Mouse (Mus musculus): Measurements from ENCODE around the gene Drap1. TPM values are rescaled to one million over a fixed set of nuclear protein-coding genes. Genes with fewer than 3 reads are reported as not detected.

The Drap1 gene
- 257 and 260 TPM in 2 replicates for polyA plus RNA-seq (2016; fragmentation: Nextera tagmentation; extraction: Ambion mirVana)

DNA sequence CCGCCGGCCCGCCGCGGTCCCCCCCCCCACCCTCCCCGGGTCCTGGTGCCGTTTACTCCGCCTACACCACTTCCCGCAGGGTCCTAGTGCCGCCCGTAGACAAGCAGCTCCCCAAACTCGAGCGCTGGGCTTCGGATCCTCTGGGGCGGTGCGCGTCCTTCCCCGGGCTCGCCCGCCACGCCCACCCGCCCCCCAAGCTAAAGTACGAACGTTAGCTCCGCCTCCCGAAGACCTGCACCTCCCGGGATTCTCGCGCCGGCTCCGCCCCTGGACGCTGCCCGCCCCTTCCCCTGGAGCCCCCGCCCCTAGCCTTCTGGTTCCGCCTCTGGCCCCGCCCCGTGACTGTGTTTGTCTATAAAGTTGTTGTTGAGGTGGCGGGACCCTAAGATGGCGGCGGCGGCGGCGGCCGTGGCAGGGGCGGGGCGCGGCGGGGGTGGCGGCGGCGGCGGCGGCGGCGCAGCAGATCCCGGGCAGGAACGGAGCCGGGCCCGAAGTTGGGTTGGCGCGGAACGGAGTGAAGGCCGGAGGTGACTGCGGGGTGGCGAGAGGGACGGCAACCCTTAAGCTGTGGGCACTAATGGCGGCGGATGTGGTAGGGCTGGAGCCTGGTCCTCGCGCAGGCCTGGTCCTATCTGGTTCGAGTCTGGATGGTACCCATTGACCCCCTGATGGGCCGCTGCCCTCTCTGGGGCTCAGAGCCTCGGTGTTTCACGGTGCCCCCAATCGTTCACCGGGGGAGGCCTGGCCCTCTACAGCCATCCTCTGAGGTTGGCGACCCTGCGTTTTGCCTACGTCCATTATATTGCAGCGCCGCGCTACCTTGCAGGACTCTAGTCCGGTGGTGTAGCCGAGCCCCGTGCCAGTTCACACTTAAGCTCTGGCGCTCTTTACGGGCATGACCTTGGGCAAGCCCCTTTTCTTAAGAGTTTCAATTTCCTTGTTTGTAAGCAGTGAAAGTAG is at the start of gene Drap1, which contains the start of gene AI837181:
Drap1 (minus strand) TSS at position 198 of the 960 bp plus-strand sequence.
AI837181 (plus strand) TSS at position 363 of the 960 bp plus-strand sequence.
- H3K9me3 ChIP-seq: no peaks in the 10 kb centered on the region
- H3K27ac ChIP-seq: peak within 1 kb of the TSS; percentile 91
- peaks cover 34% of the 10 kb centered on the region for H3K36me3 ChIP-seq (replicated peaks)
- no peaks in the 10 kb centered on the region for H3K27me3 ChIP-seq
- peak; percentile 93 for ATAC-seq (ENCODE audit: low FRiP score)
- peak within 1 kb of the TSS; percentile 69 for H3K4me3 ChIP-seq (replicated peaks)
- peaks cover 36% of the 10 kb centered on the region for H3K4me1 ChIP-seq
- H3K4me2 ChIP-seq: peak within 1 kb of the TSS; percentile 94
- under 1% methylated on average over 69 of the region's 87 CpGs for WGBS
- peak within 1 kb of the TSS; percentile 83 for H3K9ac ChIP-seq

DNA sequence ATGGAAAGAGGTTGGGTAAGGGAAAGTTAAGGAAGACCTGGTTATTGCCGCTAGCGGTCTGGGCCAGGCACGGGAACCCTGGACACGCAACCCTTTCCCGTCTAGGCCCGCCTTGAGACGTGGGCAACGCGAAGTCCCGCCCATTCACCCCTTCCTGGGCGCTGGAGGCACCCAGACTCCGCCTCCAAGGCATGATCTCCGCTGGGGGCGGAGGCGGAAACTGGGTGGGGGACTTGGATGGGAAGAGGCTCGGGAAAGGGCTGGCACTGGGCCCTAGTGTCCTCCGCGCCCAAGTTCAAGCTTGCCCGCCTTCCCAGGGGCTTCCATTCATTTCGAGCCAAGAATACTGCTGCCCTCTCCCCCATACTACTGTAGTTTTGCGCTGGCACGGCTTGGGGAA is 48.9 kb upstream of the Drap1 start, which contains the start of gene Efemp2:
Efemp2 (plus strand) TSS at position 235 of the 400 bp plus-strand sequence.
- peak within 1 kb of the TSS; percentile 97 for H3K4me2 ChIP-seq
- H3K36me3 ChIP-seq (replicated peaks): no peaks in the 10 kb centered on the region
- 2% methylated on average over 22 of the region's 22 CpGs for WGBS
- H3K4me1 ChIP-seq: peaks cover 31% of the 10 kb centered on the region
- no peaks in the 10 kb centered on the region for H3K9me3 ChIP-seq
- ATAC-seq (ENCODE audit: low FRiP score): peak; percentile 64
- H3K9ac ChIP-seq: peak within 1 kb of the TSS; percentile 82
- no peaks in the 10 kb centered on the region for H3K27me3 ChIP-seq
- H3K27ac ChIP-seq: peak within 1 kb of the TSS; percentile 66; the same call in 1 of the 2 replicates
- H3K4me3 ChIP-seq (replicated peaks): peak within 1 kb of the TSS; percentile 65

DNA sequence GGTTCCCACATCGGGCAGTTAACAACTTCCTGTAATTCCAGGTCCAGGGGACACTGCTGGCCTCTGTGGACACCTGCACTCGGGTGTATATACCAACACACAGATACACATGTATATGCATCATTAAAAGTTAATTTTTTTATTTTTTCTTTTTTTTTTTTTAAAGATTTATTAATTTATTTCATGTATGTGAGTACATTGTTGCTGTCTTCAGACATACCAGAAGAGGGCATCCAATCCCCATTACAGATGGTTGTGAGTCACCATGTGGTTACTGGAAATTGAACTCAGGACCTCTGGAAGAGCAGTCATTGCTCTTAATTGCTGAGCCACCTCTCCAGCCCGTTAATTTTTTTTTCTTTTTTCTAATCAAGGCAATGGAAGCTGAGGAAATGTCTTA is 48.1 kb upstream of the Drap1 start:
- no peak for ATAC-seq (ENCODE audit: low FRiP score)
- H3K4me1 ChIP-seq: peaks cover 31% of the 10 kb centered on the region
- 83% methylated on average over 3 of the region's 3 CpGs for WGBS
- no peak overlapping the region for H3K4me2 ChIP-seq
- H3K27me3 ChIP-seq: no peaks in the 10 kb centered on the region
- H3K4me3 ChIP-seq (replicated peaks): no peak overlapping the region
- H3K36me3 ChIP-seq (replicated peaks): peaks cover 3% of the 10 kb centered on the region; the same call in 1 of the 2 replicates
- H3K9ac ChIP-seq: no peak overlapping the region
- no peaks in the 10 kb centered on the region for H3K9me3 ChIP-seq
- H3K27ac ChIP-seq: no peak overlapping the region

GRCm38 (mm10) chr19:5471846-5472245 is 47.1 kb upstream of the Drap1 start:
- H3K4me1 ChIP-seq: peaks cover 31% of the 10 kb centered on the region
- no peak for ATAC-seq (ENCODE audit: low FRiP score)
- H3K4me2 ChIP-seq: no peak overlapping the region
- no peak overlapping the region for H3K27ac ChIP-seq
- peaks cover 13% of the 10 kb centered on the region for H3K36me3 ChIP-seq (replicated peaks)
- H3K9me3 ChIP-seq: no peaks in the 10 kb centered on the region
- H3K4me3 ChIP-seq (replicated peaks): no peak overlapping the region
- H3K9ac ChIP-seq: no peak overlapping the region
- no peaks in the 10 kb centered on the region for H3K27me3 ChIP-seq
- 56% methylated on average over 5 of the region's 5 CpGs for WGBS

DNA sequence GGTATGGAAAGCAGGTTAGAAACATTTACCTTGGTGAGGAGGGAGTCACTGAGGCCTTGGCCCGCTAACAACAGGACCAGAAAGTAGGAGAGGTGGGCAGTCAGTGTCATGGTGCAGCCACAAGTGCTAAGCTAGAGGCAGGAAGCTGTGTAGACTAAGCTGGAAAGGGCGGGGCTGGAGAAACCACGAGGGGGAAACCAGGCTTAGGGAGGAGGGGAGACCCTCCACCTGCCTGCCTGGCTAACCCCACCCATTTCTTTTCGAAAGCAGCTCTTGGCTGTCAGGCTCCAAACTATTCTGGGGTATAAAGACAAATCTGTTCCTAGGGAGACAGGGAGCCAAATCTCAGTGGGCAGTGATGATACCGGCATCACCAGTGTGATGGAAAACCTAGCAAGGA is 43.6 kb upstream of the Drap1 start, which contains the start of gene Ctsw:
Ctsw (minus strand) TSS at position 134 of the 400 bp plus-strand sequence.
- no peaks in the 10 kb centered on the region for H3K27me3 ChIP-seq
- WGBS: 60% methylated on average over 5 of the region's 5 CpGs
- H3K4me1 ChIP-seq: peaks cover 21% of the 10 kb centered on the region
- ATAC-seq (ENCODE audit: low FRiP score): no peak
- no peak within 1 kb of the TSS for H3K4me2 ChIP-seq
- H3K36me3 ChIP-seq (replicated peaks): peaks cover 37% of the 10 kb centered on the region
- no peak within 1 kb of the TSS for H3K27ac ChIP-seq
- H3K9ac ChIP-seq: no peak within 1 kb of the TSS
- no peak within 1 kb of the TSS for H3K4me3 ChIP-seq (replicated peaks)
- H3K9me3 ChIP-seq: no peaks in the 10 kb centered on the region

DNA sequence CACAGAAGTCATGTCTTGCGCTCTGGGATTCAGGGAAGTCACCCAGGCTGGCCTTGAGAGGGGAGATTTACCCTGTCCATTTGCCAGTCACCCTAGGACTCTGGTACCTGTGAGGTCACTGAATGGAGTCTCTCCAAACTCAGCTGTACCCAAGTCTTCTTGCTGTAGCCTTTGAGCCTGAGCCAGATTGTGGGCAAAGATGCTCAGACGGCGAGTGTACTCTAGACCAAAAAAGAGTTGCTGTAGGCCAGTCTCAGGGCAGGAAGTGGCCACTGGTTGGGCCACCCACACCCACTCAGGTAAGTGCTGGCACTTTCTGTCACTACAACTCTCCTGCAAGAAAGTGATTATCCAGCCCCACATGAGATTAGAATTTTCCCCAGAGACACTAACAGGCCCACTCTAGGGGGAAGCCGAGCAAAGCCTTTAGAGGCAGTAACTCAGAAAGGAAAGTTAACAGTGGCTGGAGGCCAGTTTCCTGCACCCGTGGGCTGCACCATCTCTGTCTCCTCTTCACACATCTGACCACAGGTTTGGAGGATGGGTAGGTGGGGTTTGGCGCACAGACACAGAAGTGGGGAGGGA is 42.2 kb upstream of the Drap1 start:
- H3K9me3 ChIP-seq: no peaks in the 10 kb centered on the region
- ATAC-seq (ENCODE audit: low FRiP score): no peak
- peaks cover 49% of the 10 kb centered on the region for H3K36me3 ChIP-seq (replicated peaks)
- whole genome bisulfite sequencing: 91% methylated on average over 6 of the region's 6 CpGs
- no peak overlapping the region for H3K4me2 ChIP-seq
- H3K4me3 ChIP-seq (replicated peaks): no peak overlapping the region
- no peak overlapping the region for H3K27ac ChIP-seq
- no peaks in the 10 kb centered on the region for H3K27me3 ChIP-seq
- H3K9ac ChIP-seq: no peak overlapping the region
- peaks cover 21% of the 10 kb centered on the region for H3K4me1 ChIP-seq

GRCm38 (mm10) chr19:5465037-5465436 is 40.3 kb upstream of the Drap1 start:
- no peak overlapping the region for H3K27ac ChIP-seq
- no peaks in the 10 kb centered on the region for H3K9me3 ChIP-seq
- H3K36me3 ChIP-seq (replicated peaks): peaks cover 52% of the 10 kb centered on the region
- no peak overlapping the region for H3K4me3 ChIP-seq (replicated peaks)
- no peak for ATAC-seq (ENCODE audit: low FRiP score)
- no peaks in the 10 kb centered on the region for H3K27me3 ChIP-seq
- H3K4me2 ChIP-seq: 0 out of 2 replicates have a peak overlapping the region, but pooled peaks have one; percentile 40
- H3K9ac ChIP-seq: no peak overlapping the region
- H3K4me1 ChIP-seq: peaks cover 30% of the 10 kb centered on the region
- 94% methylated on average over 8 of the region's 8 CpGs for WGBS

- peaks cover 52% of the 10 kb centered on the region for H3K36me3 ChIP-seq (replicated peaks)
- WGBS: 44% methylated on average over 15 of the region's 15 CpGs
Measured at GRCm38 (mm10) chr19:5463791-5464562, 39.2 kb upstream of the Drap1 start.

GRCm38 (mm10) chr19:5463212-5463611 is 38.4 kb upstream of the Drap1 start:
- 91% methylated on average over 9 of the region's 9 CpGs for WGBS
- Histone ChIP-seq H3K4me3 (replicated peaks) (no peak overlapping the region), H3K27ac (no peak overlapping the region), H3K36me3 (replicated peaks) (peaks cover 52% of the 10 kb centered on the region), H3K9ac (no peak overlapping the region), H3K4me2 (no peak overlapping the region), H3K27me3 (peaks cover 12% of the 10 kb centered on the region), H3K4me1 (peaks cover 33% of the 10 kb centered on the region), H3K9me3 (no peaks in the 10 kb centered on the region)
- ATAC-seq (ENCODE audit: low FRiP score): no peak

More at GRCm38 (mm10) chr19:5463791-5464562, 39.2 kb upstream of the Drap1 start:
- peak overlapping the region; percentile 36 for H3K9ac ChIP-seq
- H3K4me2 ChIP-seq: peak overlapping the region; percentile 40
- H3K4me1 ChIP-seq: peaks cover 33% of the 10 kb centered on the region
- H3K27ac ChIP-seq: peak overlapping the region; percentile 5
- peaks cover 5% of the 10 kb centered on the region for H3K27me3 ChIP-seq
- peak; percentile 59 for ATAC-seq (ENCODE audit: low FRiP score)
- no peaks in the 10 kb centered on the region for H3K9me3 ChIP-seq
- peak overlapping the region; percentile 28 for H3K4me3 ChIP-seq (replicated peaks)

DNA sequence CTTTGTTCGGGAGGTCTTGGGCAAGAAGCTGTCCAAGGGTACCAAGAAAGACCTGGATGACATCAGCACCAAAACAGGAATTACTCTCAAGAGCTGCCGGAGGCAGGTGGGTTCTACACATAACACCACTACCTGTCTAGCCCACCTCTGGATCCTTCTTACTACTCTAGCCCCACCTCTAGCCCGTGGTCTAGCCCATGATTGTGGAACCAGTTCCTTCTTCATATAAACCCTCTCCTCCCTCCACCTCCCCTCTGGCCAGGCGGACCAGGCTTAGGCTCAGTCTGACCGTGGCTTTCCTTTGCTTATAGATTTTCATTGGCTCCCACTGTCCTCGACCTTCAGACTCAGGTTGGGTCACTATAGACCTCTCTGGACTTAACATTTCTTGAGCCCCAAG is 36.6 kb upstream of the Drap1 start:
- H3K27ac ChIP-seq: no peak overlapping the region
- peaks cover 35% of the 10 kb centered on the region for H3K36me3 ChIP-seq (replicated peaks)
- 0 out of 2 replicates have a peak overlapping the region, but pooled peaks have one; percentile 79 for H3K9ac ChIP-seq
- peak overlapping the region; percentile 90 for H3K4me2 ChIP-seq
- no peaks in the 10 kb centered on the region for H3K9me3 ChIP-seq
- H3K27me3 ChIP-seq: peaks cover 14% of the 10 kb centered on the region
- H3K4me1 ChIP-seq: peaks cover 46% of the 10 kb centered on the region
- no peak for ATAC-seq (ENCODE audit: low FRiP score)
- WGBS: 89% methylated on average over 6 of the region's 6 CpGs
- H3K4me3 ChIP-seq (replicated peaks): peak overlapping the region; percentile 75

- Histone ChIP-seq H3K27me3 (peaks cover 15% of the 10 kb centered on the region), H3K4me2 (peak within 1 kb of the TSS; percentile 90), H3K9me3 (no peaks in the 10 kb centered on the region), H3K4me3 (replicated peaks) (peak within 1 kb of the TSS; percentile 75), H3K4me1 (peaks cover 55% of the 10 kb centered on the region), H3K36me3 (replicated peaks) (peaks cover 25% of the 10 kb centered on the region), H3K27ac (peak within 1 kb of the TSS; percentile 71), H3K9ac (peak within 1 kb of the TSS; percentile 79)
- ATAC-seq (ENCODE audit: low FRiP score): peak; percentile 60
- under 1% methylated on average over 32 of the region's 32 CpGs for WGBS
Measured at GRCm38 (mm10) chr19:5460465-5460911, 35.7 kb upstream of the Drap1 start, which contains the start of gene Fibp. Gene Fibp, plus strand, starts transcription at chr19:5460615.

All from forebrain, embryonic 12.5 days (tissue).